Mouse (Mus musculus) stomach, adult 2 months (tissue): Measurements from ENCODE around the gene Vmn2r68. TPM values are rescaled to one million over a fixed set of nuclear protein-coding genes. Genes with fewer than 3 reads are reported as not detected.

Source experiments
- polyA plus RNA-seq: library from polyadenylated mRNA; depleted of rRNA; stranded (reverse); fragments of >200 nt; gene quantifications from 2 replicates; pipeline ENCODE4 v1.2.3, GENCODE M21; 2012; rRNA removed

Gene Vmn2r68
- not detected in 2 replicates for polyA plus RNA-seq

GRCm38 (mm10) chr7:85237683-85238082 lies at the start of gene Vmn2r68:
Gene Vmn2r68, minus strand, starts transcription at chr7:85237783.

Other genes with a start within 250 kb of the Vmn2r68 start
- gene Vmn2r66, start 225.5 kb downstream of the Vmn2r68 start, polyA plus RNA-seq = not detected in 2 replicates
- not detected in 2 replicates for gene Vmn2r67, start 81.8 kb downstream of the Vmn2r68 start, polyA plus RNA-seq
- not detected in 2 replicates for gene Vmn2r69, start 178.1 kb upstream of the Vmn2r68 start, polyA plus RNA-seq